Mouse (Mus musculus): ENCODE measurements at regions not wholly inside any gene's neighbourhood (a gene's known extent, or its start where the extent isn't known, plus 50 kb on each side); places are given as distances from the start of the nearest gene placed in this dataset.

GRCm38 (mm10) chr19:57541693-57542314, 69.0 kb upstream of the Atrnl1 start:
- DNase-seq (ENCODE audit: low spot score in 2 of 2), result no peak

GRCm38 (mm10) chr19:57542506-57542905, 68.3 kb upstream of the Atrnl1 start:
- no peak for DNase-seq (ENCODE audit: low spot score in 2 of 2)

- peak in 1 of 2 experiments; percentile 17 for DNase-seq (ENCODE audit: low spot score in 2 of 2)
Measured at GRCm38 (mm10) chr19:57543681-57544214, 67.1 kb upstream of the Atrnl1 start.

- no peak for DNase-seq (ENCODE audit: low spot score in 2 of 2)
Measured at GRCm38 (mm10) chr19:57544229-57544879, 66.5 kb upstream of the Atrnl1 start.

- DNase-seq (ENCODE audit: low spot score in 2 of 2), result no peak
Measured at GRCm38 (mm10) chr19:57545071-57545470, 65.8 kb upstream of the Atrnl1 start.

- DNase-seq (ENCODE audit: low spot score in 2 of 2), result no peak
Measured at GRCm38 (mm10) chr19:57546039-57546438, 64.8 kb upstream of the Atrnl1 start.

GRCm38 (mm10) chr19:57546519-57546918, 64.3 kb upstream of the Atrnl1 start:
- no peak for DNase-seq (ENCODE audit: low spot score in 2 of 2)

GRCm38 (mm10) chr19:57548093-57548492, 62.7 kb upstream of the Atrnl1 start:
- no peak for DNase-seq (ENCODE audit: low spot score in 2 of 2)

- no peak for DNase-seq (ENCODE audit: low spot score in 2 of 2)
Measured at GRCm38 (mm10) chr19:57548661-57549060, 62.2 kb upstream of the Atrnl1 start.

GRCm38 (mm10) chr19:57552964-57553740, 57.7 kb upstream of the Atrnl1 start:
- DNase-seq (ENCODE audit: low spot score in 2 of 2), result no peak

GRCm38 (mm10) chr19:57554086-57554485, 56.7 kb upstream of the Atrnl1 start:
- DNase-seq (ENCODE audit: low spot score in 2 of 2), result no peak

GRCm38 (mm10) chr19:57555313-57555712, 55.5 kb upstream of the Atrnl1 start:
- DNase-seq (ENCODE audit: low spot score in 2 of 2), result no peak

- no peak for DNase-seq (ENCODE audit: low spot score in 2 of 2)
Measured at GRCm38 (mm10) chr19:57558420-57558967, 52.3 kb upstream of the Atrnl1 start.

GRCm38 (mm10) chr19:57560757-57561156, 50.1 kb upstream of the Atrnl1 start:
- DNase-seq (ENCODE audit: low spot score in 2 of 2), result no peak
